Mouse (Mus musculus) heart, postnatal 4 days (tissue): ENCODE results near the gene Bola3. TPM values are rescaled to one million over a fixed set of nuclear protein-coding genes. Genes with fewer than 3 reads are reported as not detected.

Source experiments
- DNase-seq: peaks from one replicate; pipeline ENCODE4 v3.0.0; 2021
- total RNA-seq, 2 experiments: library from RNA; stranded (reverse); gene quantifications; 2 replicates each; pipeline ENCODE4 v1.2.3; 2021

Bola3 gene
- total RNA-seq, 2 experiments from 2014 or later = 232 to 238 TPM

- peak; percentile 95 for DNase-seq
Measured at GRCm38 (mm10) chr6:83349274-83349958, 469 bp downstream of the Bola3 start.

- DNase-seq = no peak
Measured at GRCm38 (mm10) chr6:83350172-83350571, 1.2 kb downstream of the Bola3 start.

GRCm38 (mm10) chr6:83350851-83351405 is 2.0 kb downstream of the Bola3 start:
- DNase-seq = no peak

GRCm38 (mm10) chr6:83351490-83352160 is 2.7 kb downstream of the Bola3 start:
- DNase-seq = no peak

GRCm38 (mm10) chr6:83352666-83353410 is 3.9 kb downstream of the Bola3 start:
- DNase-seq = no peak

GRCm38 (mm10) chr6:83354856-83355781 is 6.2 kb downstream of the Bola3 start:
- DNase-seq = no peak

GRCm38 (mm10) chr6:83356569-83357138 is 7.7 kb downstream of the Bola3 start:
- DNase-seq = peak; percentile 93

- no peak for DNase-seq
Measured at GRCm38 (mm10) chr6:83357436-83357835, 8.5 kb downstream of the Bola3 start.

- no peak for DNase-seq
Measured at GRCm38 (mm10) chr6:83361523-83362248, 12.7 kb downstream of the Bola3 start.

- DNase-seq = no peak
Measured at GRCm38 (mm10) chr6:83363075-83363474, 14.1 kb downstream of the Bola3 start.

- DNase-seq = no peak
Measured at GRCm38 (mm10) chr6:83370316-83370965, 21.5 kb downstream of the Bola3 start.

- no peak for DNase-seq
Measured at GRCm38 (mm10) chr6:83371350-83371749, 22.4 kb downstream of the Bola3 start.

GRCm38 (mm10) chr6:83373704-83374300 is 24.9 kb downstream of the Bola3 start:
- DNase-seq = no peak

- DNase-seq = peak; percentile 66
Measured at GRCm38 (mm10) chr6:83381510-83382491, 32.9 kb downstream of the Bola3 start.

GRCm38 (mm10) chr6:83385569-83386090 is 36.7 kb downstream of the Bola3 start:
- DNase-seq = no peak

- peak; percentile 41 for DNase-seq
Measured at GRCm38 (mm10) chr6:83392166-83392780, 43.3 kb downstream of the Bola3 start.

GRCm38 (mm10) chr6:83394122-83394521 is 45.2 kb downstream of the Bola3 start:
- no peak for DNase-seq
